Mouse (Mus musculus) urinary bladder, postnatal 36 days (tissue): ENCODE measurements around the gene Cend1.
A peak's percentile ranks its signal among the peaks of the same experiment; 100 is the strongest.

Experiments used
- DNase-seq, 2 experiments: peaks; one replicate each; pipeline ENCODE4 v3.0.0; 2022; ENCODE audit warnings: low spot score in 2 of 2, mixed read lengths in 1 of 2

The Cend1 gene

DNA sequence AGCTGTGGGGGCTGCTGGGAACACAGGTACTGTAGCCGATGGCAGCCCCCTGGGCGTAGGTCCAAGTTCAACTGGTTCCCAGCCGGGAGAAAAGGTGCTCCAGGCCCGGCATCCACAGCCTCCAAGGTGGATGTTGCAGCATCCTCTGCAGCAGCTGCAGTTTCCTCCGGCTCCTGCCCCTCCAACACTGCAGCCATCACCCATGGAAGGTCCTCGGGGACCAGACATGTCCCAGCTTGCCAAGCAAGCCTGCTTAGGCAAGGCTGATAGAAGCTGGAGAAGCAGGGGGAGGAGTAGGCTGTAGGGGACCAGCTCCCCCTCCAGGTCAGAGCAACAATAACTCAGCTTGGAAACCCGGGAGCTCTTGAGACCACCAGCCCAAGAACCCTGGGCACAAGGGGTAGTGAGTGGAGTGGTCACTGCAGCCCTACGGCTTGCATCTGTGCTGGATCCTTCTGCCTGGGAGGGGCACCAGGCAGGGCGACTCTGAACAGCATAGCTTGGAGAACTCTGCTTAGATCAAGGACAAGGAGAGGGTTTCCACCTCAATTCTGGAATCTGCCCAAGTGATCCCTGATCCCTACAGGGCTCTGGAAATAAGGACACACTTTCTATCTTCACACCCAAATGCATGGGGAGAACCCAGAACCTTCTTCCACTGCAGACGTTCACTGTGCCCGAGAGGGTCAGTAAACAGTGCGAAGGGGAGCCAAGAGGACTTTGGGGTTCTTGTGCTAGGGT, 14.0 kb upstream of the Cend1 start:
- DNase-seq = no peak

DNA sequence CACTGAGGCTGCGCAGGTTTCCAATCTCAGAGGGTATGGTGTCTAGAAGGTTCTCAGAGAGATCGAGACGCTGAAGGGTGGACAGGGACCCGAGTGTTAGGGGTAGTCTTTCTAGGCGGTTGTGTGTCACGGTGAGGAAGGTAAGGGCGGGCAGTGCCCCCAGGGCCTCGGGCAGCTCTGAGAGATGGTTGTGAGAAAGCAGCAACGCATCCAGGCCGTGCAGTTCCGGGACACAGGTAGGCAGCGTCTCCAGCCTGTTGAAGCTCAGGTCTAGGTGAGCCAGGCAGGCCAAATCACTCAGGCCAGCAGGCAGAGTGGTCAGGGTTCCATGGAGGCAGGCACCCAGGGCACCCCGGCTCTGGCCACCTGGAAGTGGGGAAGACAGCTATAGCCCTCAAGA, 12.9 kb upstream of the Cend1 start:
- DNase-seq = no peak

- DNase-seq = no peak
Measured at GRCm38 (mm10) chr7:141441460-141441859, 12.2 kb upstream of the Cend1 start.

- no peak for DNase-seq
Measured at GRCm38 (mm10) chr7:141440613-141441012, 11.3 kb upstream of the Cend1 start.

- DNase-seq = no peak
Measured at GRCm38 (mm10) chr7:141439811-141440210, 10.5 kb upstream of the Cend1 start.

GRCm38 (mm10) chr7:141439140-141439679, 9.9 kb upstream of the Cend1 start:
- no peak for DNase-seq

GRCm38 (mm10) chr7:141438201-141438968, 9.1 kb upstream of the Cend1 start:
- DNase-seq = no peak

GRCm38 (mm10) chr7:141437178-141438120, 8.2 kb upstream of the Cend1 start, which contains the start of gene Slc25a22:
TSS of gene Slc25a22 (minus strand) at chr7:141437892.
- DNase-seq = peak; percentile 78 to 81

- DNase-seq = no peak
Measured at GRCm38 (mm10) chr7:141436523-141436892, 7.2 kb upstream of the Cend1 start.

- no peak for DNase-seq
Measured at GRCm38 (mm10) chr7:141435856-141436522, 6.7 kb upstream of the Cend1 start.

DNA sequence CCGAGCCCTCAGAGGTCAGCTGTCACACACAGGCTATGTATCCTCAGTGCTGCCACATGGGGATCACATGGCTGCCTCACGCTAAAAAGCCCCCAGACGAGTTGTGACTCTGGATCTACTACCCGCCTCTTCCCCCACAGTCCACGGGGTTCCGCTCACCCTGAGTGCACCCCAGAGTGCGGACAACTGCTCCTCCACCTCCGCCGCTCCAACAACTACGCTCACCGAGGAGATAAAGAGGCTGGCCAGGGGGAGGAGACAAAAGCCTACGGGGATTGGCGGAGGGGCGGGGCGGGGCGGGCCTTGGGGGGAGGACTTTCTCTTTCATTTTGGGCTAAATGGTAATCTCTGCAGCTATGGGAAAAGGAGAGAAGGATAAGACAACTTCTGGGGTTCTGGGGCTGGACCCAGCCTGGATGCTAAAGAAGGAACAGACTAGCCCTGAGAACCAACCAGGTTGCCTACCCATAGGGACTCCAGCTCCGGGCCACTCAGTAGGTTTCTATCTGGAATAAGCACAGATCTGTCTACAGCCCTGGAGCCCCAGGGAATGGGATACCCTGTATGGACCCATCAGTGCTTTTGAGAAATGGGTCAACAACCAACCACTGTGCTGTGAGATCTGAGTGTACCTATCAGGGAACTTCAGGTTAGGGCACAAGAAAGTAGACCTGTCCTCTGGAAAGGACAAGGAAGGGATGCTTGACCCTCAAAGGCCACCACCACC, 6.0 kb upstream of the Cend1 start:
- no peak for DNase-seq

GRCm38 (mm10) chr7:141434464-141434863, 5.2 kb upstream of the Cend1 start:
- no peak for DNase-seq

GRCm38 (mm10) chr7:141433517-141434400, 4.5 kb upstream of the Cend1 start:
- DNase-seq = no peak

DNA sequence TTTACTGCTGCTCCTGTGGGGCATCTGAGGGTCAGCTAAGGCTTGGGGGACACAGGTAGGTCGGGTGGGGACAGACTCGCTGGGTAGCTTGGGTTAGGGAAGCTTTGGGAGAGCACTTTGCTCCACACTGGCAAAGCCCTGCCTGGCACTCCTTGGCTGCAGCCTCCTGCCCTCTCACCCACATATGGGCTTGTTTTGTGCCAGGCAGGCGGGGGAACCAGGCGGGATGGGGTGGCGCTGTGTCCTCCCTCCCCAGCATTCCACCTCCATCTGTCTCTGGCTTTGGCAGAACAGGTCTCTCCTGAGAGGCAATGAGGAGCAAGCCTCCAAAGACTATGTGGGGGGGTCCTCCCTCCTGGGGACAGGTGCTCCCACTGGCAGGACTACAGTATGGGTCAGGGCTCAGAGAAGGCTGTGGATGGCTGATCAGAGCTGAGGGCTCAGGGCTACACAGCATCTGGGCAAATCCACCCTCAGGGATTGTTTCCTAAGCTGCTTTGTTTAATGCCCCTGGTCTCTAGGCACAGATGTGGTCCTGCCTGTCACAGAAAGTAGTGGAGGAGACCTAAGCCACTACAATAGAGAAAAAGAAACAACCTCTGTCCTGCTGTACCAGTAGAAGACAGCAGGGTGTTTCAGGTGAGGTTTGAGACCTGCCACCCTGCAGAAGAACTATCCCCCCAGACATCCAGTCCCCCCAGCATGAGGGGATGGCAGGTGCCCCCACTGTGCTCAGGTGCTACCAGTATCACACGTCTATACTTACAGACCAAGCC, 3.6 kb upstream of the Cend1 start:
- peak in 1 of 2 experiments; percentile 83 for DNase-seq

DNA sequence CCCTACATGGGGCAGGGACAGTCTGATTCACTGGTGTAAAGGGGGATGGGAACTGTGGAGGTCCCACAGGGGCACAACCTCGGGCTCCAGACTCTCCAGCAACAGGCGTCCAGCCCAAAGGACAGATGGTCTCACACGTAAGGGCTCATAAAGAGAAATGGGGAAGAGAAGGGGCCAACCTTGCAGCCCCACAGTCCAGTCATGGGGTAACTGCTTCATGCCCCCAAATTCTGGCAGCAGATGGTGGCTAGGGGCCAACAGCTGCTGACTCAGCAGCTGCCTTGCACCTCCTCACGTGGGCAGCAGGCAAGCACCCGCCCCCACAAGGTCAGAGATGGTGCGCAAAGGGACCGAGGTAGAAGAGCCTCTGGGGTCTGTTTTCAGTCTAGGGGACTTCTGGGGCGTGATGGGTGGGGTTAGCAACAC, 2.9 kb upstream of the Cend1 start:
- no peak for DNase-seq

DNA sequence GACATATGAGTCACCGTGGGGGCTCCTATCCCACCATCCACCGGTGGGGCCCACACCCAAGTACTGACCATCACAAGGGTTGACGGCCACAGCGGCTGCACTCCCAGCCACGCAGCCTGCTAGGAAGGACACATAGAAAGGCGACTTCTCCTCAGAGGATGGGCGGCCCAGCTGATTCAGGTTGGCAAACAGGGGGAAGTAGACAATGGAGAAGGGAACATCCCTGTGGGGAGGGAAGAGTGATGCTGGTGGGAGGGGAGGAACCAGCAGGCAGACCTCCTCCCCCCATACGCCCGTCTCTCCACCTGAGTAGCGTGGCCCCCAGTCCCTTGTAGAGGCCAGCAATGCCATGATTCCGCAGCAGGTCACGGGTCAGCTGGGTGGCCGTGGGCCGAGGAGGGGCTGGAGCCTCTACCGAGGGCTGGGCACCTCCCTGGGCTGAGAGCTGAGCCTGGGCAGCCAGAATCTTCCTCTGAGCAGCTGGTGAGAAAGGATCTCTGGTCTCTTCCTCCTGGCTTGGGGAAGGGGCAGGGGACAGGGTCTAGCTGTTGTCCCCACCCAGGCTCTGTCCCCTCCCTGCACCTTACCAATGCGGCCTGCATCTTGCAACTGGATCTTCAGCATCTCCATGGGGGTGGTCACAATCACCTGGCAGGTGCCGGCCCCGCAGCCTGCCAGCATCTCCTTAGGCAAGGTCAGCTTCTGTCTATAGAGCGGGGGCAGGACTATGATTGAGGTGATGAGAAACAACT, 2.3 kb upstream of the Cend1 start:
- DNase-seq = no peak

DNA sequence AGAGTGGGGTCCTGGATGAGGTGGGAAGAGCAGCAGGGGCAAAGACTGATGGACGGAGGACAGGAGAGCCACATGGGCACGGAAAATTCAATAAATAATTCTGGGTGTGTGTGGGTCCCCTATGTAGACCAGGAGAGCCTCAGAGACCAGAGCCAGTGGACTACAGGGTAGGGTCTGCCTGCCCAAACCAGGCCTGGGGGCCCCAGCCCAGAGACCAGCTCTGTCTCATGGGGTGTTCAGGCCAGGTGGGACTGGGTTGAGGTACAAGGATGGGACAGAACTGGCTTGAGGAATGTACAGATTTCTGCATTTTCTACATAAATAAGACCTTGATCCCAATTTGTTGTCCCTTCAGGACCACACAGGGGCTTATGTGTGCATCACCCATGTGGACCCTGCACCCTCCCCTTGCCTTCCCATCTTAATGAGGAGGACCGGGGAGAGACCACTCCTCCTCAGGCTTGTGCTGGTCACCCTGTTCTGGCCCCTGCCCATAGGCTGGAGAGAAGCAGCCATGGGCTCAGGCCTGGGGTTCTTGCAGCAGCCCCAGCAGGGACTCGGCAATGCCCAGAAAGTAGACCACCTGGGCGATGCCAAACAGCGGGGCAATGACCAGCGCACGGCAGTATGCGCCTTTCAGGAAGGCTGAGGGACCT, 1.4 kb upstream of the Cend1 start:
- DNase-seq = no peak
